Mouse (Mus musculus) retina, postnatal 7 days (tissue): ENCODE measurements around the gene Cc2d1a.
A peak's percentile ranks its signal among the peaks of the same experiment; 100 is the strongest.

Source experiments
- DNase-seq: peaks from one replicate; pipeline ENCODE4 v3.0.0-alpha.2; 2012; ENCODE audit warnings: low read depth, low spot score

Cc2d1a gene

DNA sequence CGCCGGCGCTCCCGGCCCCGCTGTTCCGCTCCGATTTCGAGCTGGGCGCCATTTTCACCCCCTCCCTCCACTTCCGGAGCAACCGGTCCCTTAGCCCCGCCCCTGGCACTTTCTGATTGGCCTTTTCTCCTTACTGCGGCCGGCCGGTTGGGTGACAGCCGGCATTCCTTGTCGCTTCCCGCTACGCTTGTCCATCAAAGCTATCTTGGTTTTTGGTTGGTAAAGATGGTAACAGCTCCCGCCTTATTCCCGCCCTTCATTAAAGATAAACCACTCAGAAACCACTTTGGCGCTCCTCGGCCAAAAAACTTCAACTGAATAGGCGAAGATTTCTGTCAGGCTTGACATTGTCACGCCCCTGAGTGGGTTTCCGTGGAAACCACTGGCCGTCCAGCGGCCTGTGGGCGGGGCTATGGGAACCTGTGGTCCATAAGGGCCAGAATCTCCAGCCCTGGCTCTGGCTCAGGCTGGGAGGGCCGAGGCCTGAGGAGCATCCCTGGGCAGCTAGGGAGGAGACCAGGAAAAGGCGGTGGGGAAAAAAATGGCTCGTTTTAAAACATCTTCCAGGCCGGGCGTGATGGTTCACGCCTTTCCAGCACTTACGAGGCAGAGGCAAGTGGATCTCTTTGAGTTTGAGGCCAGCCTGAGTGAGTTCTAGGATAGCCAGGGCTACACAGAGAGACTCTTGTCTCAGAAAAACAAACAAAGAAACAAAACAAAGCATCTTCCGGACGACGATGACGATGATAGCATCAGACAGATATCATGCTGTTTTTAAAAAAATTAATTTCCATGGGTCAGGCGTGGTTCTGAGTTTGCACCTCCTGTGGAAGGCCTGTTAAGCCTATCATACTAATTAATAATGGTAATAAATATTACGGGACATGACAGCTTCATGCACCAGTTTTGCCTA lies 42.8 kb downstream of the Cc2d1a start, which contains the start of gene Dcaf15:
Dcaf15 (minus strand) TSS at position 72 of the 913 bp plus-strand sequence.
- peak; percentile 99 for DNase-seq

DNA sequence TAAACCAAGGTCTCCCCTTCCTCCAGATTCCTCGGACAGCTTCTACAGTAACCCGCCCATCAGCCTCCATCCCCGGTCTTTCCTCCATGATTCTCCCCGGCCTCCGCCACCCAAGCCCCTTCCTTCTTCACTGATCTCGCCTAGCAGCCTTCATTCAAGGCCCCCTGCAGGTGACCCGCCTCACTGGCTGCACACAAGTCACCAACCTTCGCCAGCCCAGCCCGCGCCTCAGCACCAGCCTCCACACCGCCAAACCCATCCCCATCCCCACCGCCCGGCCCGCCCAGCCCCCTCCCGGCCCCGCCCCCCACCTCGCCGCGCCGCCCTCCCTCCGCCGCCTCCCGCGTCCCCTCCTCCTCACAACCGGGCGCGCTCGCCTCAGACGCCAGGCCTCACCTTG lies 43.5 kb downstream of the Cc2d1a start:
- peak; percentile 41 for DNase-seq

DNA sequence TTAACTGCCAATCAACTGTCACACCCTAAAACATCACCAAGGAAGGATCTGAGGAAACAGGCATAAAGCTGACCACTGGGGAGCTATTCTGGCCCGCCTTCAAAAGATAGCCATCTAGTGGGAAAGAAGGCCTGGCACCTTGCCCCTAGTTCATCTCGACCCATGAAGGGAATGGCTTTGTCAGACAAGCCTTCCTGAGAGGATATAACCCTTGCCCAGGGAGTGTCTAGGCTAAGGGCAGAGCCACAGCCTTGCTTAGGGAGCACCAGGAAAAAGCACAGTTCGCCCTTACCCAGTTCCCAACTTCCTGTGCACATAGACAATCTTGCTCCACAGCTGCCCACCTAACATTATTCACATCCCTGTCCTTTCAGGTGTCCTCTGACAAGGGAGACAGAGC lies 44.1 kb downstream of the Cc2d1a start:
- no peak for DNase-seq

DNA sequence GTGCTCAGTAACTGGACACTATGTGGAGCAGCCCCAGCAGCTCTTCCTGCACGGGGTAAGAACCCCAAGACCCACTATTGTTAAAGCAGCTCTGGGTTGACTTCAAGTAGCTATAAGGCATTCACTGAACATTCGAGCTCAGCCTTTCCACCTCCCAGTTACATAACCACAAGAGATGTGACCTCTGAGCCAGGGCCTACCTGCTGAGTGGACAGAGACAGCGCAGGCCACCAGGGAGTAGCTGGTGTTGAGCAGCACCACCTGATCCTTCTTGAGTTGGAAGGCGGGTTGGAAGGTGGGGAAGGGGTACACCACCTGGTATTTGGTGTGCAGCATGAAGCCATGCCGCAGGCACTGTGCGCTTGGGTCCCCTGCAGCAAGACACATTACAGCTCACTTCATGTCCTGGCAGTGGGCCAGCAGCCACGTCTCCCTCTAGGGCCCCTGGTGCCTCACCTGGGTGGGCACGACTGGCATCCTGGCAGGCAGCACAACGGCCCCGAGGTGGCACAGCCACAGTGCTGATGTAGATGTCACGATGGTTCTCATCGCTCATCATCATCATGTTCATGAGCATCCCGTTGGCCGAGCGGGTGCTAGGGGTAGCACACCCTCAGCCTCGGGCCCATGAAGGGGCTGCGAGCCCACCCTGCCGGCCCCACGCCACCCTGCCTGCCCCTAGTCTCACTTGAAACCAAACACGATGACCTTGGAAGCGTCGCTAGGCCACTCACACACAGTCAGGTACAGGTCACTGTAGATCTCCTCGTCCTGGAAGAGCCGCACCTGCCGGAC lies 46.1 kb downstream of the Cc2d1a start:
- no peak for DNase-seq

DNA sequence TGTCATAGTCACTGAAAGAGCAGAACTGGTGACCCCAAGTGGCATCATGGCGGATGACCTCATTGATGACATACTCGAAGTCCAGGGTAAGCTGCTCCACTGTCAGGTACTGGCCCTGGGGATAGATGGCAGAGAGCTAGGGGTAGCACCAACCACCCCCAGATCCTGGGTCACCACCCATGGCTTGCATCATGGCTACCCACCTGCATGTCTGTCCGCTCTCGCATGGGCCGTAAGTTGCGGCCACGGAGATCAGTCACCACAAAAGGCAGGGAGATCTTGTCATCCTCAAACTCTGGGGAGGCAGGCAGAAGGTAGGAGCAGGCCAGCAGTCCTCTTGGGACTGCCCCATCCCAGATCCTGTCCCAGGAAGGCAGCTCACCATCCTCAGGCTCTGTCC lies 49.4 kb downstream of the Cc2d1a start:
- no peak for DNase-seq

DNA sequence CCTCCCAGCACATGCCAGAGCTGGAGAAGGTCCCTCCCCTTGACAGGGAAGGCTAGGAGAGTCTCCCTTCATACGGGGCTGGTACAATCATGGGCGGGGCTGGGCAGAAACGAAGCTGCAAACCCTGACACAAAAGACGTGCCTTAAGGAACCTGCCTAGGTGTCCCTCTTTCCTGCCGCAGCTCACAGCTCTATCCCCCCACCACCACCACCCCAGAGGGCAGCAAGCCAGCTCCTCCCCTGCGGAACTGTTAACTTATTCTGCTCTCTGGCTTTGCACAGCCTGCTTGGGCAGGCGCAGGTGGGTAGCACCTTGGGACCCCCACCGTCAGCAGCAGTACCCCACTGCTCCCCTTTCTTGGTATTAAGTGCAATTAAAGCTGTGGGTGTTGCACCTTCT lies 51.7 kb downstream of the Cc2d1a start:
- no peak for DNase-seq

DNA sequence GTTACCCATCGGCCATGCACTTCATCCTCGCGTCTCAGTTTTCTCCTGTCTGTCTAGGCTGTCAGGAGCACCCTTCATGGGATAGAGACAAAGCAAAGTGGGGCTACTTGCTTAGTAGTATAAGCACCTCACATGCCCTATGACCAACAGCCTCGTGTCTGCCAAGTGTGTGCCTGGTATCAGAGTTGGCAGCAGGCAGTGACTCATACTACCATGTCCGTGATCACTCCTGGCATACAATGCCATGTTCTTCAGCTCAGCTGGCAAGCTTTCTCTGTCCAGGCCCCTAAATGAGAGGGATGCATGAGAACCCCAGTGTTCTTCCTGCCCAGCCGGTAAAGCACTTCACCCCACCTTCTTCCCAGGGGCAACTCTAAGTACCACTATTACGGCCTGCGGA lies 57.2 kb downstream of the Cc2d1a start:
- DNase-seq = no peak

DNA sequence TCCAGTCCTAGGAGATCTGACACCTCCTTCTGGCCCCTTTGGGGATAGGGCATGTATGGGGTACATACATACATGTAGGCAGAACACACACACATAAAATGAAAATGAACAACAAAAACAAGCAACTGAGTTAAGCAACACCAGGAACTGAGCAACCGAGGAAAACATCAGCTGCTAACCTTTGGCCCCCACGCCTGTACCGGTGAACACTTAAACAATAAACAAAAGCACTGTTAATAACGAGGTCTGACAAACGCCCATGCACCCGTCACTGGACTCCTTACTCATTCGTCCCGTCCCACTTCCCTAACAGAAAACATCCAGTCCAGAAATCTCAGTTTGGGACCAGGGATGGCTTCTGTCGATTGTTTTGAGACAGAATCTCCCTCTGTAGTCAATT lies 58.5 kb downstream of the Cc2d1a start:
- no peak for DNase-seq

DNA sequence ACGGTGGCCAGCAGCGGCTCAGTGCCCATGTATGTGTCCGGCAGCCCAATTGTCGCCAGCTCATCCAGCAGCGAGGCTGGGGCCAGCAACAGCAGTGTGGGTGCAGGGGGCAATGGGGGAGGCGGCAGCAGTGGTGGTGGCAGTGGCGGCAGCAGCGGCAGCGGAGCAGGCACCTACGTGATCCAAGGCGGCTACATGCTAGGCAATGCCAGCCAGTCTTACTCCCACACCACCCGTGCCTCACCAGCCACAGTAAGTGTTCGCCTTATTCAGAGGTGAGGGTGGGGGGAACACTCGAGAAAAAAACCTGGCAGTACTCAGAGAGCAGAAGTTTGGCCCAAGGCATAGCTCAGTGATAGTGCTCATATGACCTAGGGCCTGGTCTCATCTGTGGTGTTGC lies 59.9 kb downstream of the Cc2d1a start:
- no peak for DNase-seq

DNA sequence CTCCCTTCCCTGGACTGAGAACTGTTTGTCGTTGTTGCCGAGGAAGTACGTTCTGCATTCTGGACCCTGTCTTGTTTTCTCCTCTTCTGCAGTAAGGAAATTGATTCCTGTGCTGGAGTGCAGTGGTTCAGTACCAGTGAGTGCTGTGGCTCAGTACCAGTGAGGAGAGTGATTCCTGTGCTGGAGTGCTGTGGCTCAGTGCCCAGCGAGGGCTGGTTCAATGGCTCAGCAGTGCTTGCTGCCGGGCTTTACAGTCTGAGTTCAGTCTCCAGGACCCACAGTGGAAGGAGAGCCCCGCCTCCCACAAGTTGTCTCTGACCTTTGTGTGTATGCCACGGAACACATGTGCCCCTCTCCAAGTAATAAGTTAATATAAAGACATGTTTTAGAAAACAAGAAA lies 60.6 kb downstream of the Cc2d1a start:
- DNase-seq = no peak

DNA sequence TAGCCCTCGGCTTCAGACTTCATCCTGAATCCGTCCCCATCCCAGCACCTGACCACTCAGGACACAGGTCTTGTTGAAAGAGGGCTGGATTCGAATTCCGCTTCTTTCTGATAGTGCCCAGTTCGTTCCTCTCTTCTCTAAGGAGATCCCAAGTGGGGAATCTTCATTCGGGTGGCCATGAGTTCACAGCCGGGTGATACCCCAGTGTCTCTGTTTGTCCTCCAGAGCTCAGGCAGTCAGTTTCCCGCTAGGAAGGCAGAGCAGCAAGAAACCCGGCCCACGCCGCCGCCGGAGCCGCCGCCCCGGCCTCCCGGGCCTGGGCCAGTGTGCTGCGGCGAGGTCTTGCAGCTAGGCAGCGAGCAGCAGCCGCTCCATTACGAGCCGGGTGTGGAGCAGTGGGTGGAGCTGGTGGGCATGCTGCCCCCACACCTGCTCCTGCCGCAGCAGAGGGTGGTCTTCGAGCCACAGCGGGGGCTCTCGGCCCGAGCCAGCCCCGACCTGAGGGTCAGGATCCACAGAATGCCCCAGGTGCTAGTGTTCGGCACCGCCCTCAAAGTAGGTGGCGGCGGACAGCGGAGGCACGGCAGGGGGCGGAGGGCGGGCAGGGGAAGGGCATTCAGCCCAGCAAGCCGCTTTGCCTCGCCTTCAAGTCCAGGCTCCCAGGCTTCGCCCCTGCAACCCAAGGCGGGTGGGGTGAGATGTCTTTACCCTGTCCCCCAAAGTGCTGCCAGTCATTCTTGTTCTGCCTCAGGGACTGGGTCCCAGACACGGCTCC lies 63.2 kb downstream of the Cc2d1a start:
- no peak for DNase-seq

DNA sequence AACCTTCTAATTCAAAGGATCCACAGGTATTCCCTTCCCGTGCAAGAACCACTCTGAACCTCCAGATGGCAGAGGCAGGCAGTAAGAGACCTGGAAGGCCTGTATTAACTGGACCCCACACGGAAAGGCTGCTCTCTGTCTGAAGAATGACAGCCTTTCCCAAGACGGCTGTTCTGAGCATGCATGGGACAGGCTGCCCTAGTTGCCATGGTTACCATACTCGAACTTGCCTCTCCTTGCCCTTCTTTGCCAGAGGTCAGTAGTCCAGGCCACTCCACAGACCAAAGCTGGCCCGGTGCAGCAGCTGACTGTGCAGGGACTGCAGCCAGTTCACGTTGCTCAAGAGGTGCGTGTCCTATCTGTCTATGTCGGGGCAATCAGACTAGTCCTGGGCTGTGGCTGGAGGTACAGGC lies 63.9 kb downstream of the Cc2d1a start:
- no peak for DNase-seq
